Mouse (Mus musculus): ENCODE data around the gene Rab31. TPM values are rescaled to one million over a fixed set of nuclear protein-coding genes. Genes with fewer than 3 reads are reported as not detected.

Rab31 gene
- total RNA-seq, 2 experiments from 2014 or later = 18.9 to 19.2 TPM

- DNase-seq (ENCODE audit: low spot score) = no peak
- intact Hi-C loops (cut with DNase I) = no loop called here
Measured at GRCm38 (mm10) chr17:65676536-65676935, 96.0 kb downstream of the Rab31 start.

DNA sequence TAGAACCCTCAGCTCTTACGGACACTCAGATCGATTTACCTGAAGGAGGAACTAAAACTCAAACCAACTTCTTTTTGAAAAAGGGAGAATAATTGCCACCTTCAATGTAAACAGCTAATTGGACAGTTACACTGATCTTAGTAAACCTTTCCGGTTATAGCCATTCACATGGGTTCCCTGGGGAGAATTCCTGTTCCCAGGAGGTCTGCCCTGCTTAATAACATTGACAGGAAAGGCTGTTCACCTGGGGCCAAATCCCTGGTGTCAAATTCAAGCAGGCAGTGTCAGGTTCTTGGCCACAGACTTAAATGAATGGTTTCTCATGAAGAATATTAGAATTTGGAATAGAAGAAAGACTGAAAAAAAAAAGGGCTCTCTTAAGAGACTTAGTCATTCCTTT, 96.6 kb downstream of the Rab31 start:
- intact Hi-C loops (cut with DNase I) = no loop called here
- DNase-seq (ENCODE audit: low spot score) = no peak

DNA sequence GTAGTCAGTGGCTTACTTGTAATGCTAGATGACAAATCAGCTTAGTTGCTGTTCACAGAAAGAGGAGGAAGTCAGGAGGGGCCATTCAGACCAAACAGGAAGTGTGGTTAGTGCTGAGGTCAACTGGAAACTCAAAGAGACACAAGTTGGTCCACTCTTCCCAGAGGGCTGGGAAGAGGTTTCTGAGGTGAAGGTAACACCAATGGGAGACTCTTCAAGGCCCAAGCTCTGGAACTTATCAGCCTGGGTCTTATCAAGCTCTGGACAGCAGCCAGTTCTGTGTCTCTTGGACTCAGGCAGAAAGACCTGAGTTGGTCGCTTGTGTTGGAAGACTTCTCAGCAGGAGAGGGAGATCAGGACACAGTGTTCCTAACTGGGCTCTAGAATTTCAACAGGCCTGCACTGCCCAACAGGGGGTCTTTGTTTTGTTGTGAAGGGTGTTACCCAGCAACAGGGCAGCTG, 97.8 kb downstream of the Rab31 start:
- intact Hi-C loops (cut with DNase I) = no loop called here
- no peak for DNase-seq (ENCODE audit: low spot score)

DNA sequence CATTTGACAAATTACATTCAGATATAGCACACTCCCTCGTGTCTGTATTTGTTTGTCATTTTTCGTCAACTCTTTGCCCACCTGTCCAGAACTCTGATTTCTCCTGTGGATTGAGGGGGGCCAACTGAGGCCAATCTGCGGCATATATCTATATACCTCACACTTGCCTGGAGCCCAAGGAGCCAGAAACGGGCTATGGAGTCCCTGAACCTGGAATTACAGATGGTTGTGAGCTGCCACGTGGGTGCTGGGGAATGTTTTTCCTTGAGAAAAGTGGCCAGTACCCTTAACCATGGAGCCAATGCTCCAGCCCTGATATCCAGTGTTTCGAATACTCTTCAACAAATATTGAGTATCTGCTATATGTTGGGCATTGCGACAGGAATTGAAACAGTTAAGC, 99.6 kb downstream of the Rab31 start:
- intact Hi-C loops (cut with DNase I) = no loop called here
- DNase-seq (ENCODE audit: low spot score) = no peak

GRCm38 (mm10) chr17:65669061-65669460, 103.5 kb downstream of the Rab31 start:
- intact Hi-C loops (cut with DNase I) = no loop called here

DNA sequence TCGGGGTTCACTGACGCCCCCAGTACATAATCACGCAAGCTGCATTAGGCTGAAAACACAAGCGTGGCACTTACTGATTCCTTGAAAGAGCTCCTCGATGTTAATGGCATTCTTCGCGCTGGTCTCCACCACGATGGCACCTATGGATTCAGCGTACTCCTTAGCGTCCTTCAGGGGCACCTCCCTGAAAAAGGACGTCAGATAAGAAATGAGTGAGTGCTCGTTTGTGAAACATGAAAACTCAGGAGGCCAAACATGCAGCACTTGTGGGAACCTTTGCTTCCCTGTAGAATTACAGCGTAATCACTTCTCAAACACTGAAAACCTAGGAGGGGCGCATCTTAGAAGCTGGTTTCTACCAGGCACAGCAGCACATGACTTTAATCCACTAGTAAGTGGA, 104.8 kb downstream of the Rab31 start:
- intact Hi-C loops (cut with DNase I) = no loop called here
- DNase-seq (ENCODE audit: low spot score) = no peak

More at GRCm38 (mm10) chr17:65669061-65669460, 103.5 kb downstream of the Rab31 start:
- no peak for DNase-seq (ENCODE audit: low spot score)

DNA sequence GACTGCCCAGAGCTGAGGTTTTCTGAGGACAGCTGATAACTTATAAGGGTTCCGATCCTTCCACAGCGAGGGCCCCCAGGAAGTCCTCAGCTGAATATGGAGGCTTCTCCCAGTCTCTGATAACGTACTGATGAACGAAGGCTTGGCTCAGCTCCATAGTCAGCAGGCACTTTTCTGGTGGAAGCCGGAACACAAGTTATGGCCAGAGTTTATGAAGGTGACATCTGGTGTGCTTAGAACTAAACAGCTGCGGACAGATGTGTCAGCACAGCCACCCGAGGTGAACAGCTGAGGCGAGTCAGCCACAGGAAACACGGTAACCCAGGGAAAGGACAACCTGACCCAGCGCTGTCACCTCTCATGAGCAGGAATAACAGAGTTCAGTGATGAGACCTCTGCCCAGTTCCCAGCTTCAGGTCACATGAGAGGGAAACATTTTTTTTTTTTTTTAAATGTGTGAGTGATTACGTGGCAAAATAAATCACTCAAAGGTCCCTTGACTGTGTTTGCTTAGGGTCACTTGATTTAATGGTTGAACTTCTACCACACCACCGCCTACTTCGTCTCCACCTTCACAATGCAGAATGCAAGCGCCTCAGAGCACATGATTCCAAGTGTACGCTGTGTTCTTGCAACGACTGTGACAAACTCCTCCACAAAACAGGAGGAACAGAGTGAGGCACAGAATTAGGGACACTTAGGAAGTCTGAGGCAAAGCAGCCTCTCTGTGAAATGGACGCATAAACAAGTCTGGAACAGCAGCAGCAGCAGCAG, 106.0 kb downstream of the Rab31 start:
- intact Hi-C loops (cut with DNase I) = no loop called here
- no peak for DNase-seq (ENCODE audit: low spot score)

GRCm38 (mm10) chr17:65665786-65666387, 106.7 kb downstream of the Rab31 start:
- DNase-seq (ENCODE audit: low spot score) = no peak
- intact Hi-C loops (cut with DNase I) = no loop called here

- no peak for DNase-seq (ENCODE audit: low spot score)
- intact Hi-C loops (cut with DNase I) = no loop called here
Measured at GRCm38 (mm10) chr17:65663329-65664078, 109.0 kb downstream of the Rab31 start.

DNA sequence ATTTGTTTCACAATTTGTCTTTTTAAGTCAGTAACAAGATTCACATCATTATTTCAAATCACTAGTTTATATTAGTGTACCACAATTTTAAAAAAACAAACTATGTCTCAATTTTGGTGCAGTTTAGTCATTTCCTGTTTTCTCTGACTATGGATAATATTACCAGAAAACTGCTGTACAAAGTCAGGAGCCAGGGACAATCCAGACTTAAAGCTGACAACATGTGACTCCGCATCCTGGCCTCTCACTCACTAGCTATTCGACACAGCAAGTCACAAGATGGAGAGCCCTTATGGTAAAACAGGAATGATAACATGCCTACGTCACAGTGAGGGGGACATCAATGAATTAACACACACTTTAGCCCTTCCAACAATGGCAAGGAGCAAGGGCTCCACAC, 109.9 kb downstream of the Rab31 start:
- intact Hi-C loops (cut with DNase I) = no loop called here
- no peak for DNase-seq (ENCODE audit: low spot score)

GRCm38 (mm10) chr17:65658416-65658815, 114.1 kb downstream of the Rab31 start:
- DNase-seq (ENCODE audit: low spot score) = no peak
- intact Hi-C loops (cut with DNase I) = no loop called here

DNA sequence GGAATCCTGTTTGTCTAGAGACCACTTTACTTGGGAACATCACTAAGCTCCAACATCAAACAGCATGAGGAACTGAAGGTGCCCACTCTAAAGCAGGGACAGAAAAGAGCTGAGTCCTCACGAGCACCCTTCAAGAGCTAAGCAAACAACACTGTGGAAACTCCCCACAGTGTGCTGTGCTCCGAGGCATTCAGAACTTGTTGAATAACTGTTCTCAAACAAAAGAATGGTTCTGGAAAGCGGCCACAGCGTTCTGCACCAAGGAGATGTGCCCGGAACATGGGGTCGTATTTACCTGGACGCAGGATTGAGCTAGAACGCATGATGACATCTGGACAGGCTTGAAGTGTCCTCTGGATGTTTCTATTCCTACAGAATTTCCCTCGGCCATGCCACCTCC, 114.6 kb downstream of the Rab31 start:
- intact Hi-C loops (cut with DNase I) = no loop called here
- no peak for DNase-seq (ENCODE audit: low spot score)

DNA sequence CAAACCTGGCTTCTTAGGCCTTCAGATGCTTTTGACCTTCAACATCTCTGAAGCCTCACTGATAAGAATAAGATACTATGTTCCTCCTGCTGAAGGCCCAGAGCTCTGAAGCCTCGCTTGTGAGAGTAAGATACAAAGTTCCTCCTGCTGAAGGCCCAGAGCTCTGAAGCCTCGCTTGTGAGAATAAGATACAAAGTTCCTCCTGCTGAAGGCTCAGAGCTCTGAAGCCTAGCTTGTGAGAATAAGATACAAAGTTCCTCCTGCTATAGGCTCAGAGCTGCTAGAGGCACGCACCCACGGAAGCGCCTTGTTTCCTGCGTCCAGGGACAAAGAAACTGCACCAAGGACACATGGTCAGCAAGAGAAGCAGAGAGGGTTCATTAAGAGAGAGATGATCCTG, 115.8 kb downstream of the Rab31 start:
- intact Hi-C loops (cut with DNase I) = no loop called here
- DNase-seq (ENCODE audit: low spot score) = no peak

DNA sequence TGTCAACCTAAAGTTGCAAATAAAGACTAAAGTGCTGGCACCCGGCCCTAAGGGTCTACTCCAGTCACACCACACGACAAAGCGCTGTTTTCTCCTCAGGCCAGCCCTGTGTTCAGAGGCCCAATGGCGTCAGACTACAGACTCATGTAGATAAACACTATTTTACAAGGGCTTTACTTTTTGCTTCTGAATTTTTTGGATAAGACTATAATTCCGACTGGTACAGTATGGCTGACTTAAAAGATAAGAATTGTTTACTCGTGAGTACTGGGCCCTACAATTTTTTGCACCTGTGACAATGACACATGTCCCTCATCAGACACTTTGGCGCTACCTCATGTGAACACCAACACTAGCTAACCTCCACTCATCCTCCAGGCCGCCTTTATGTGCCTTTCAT, 116.5 kb downstream of the Rab31 start:
- intact Hi-C loops (cut with DNase I) = no loop called here
- DNase-seq (ENCODE audit: low spot score) = no peak

GRCm38 (mm10) chr17:65655608-65656007, 116.9 kb downstream of the Rab31 start:
- no peak for DNase-seq (ENCODE audit: low spot score)
- intact Hi-C loops (cut with DNase I) = no loop called here

GRCm38 (mm10) chr17:65650598-65650997, 122.0 kb downstream of the Rab31 start:
- DNase-seq (ENCODE audit: low spot score) = no peak
- intact Hi-C loops (cut with DNase I) = no loop called here

DNA sequence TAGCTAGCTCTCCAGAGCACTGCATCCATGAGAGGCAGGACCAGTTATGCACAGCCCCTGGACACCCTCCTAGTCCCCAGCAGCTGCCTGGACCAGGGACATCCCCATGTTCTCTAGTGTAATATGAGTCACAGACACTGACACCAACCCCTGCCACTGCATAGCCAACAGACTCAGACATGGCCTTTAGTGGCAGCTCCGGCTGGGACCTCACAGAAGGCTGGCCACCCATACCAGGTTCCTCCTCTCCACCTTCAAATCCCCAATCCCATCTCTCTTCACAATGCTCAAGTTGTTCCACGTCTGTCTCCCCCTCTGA, 123.4 kb downstream of the Rab31 start:
- DNase-seq (ENCODE audit: low spot score) = no peak
- intact Hi-C loops (cut with DNase I) = no loop called here

- intact Hi-C loops (cut with DNase I) = no loop called here
- no peak for DNase-seq (ENCODE audit: low spot score)
Measured at GRCm38 (mm10) chr17:65648371-65649174, 124.0 kb downstream of the Rab31 start.

GRCm38 (mm10) chr17:65647961-65648360, 124.6 kb downstream of the Rab31 start:
- DNase-seq (ENCODE audit: low spot score) = no peak
- intact Hi-C loops (cut with DNase I) = no loop called here

GRCm38 (mm10) chr17:65647226-65647625, 125.3 kb downstream of the Rab31 start:
- intact Hi-C loops (cut with DNase I) = no loop called here

More at GRCm38 (mm10) chr17:65647226-65647625, 125.3 kb downstream of the Rab31 start:
- no peak for DNase-seq (ENCODE audit: low spot score)

All from heart, postnatal 25 days (tissue).